Mouse (Mus musculus) embryonic facial prominence, embryonic 12.5 days (tissue): ENCODE results near the gene Snx11. TPM values are rescaled to one million over a fixed set of nuclear protein-coding genes. Genes with fewer than 3 reads are reported as not detected.
"Not testable (repeated sequence)": the region's sequence is repeated elsewhere in the genome, so short reads cannot be mapped to it uniquely, and the experiment has no call there.

ENCODE experiments used
- ATAC-seq: fragments of 200-750 bp; cut with Nextera tagmentation; 2 replicates; pipeline ENCODE4 v1.8.0; 2017; ENCODE audit not compliant: insufficient number of reproducible peaks, insufficient read depth, low FRiP score, low TSS enrichment
- H3K27ac ChIP-seq: fragments of 300-500 bp; sonication (generic); 2 replicates; pipeline ENCODE4 v1.5.1; 2016; ENCODE audit warnings: mild to moderate bottlenecking
- H3K27me3 ChIP-seq: fragments of 300-500 bp; sonication (generic); 2 replicates; pipeline ENCODE4 v1.6.1; 2016; ENCODE audit warnings: mild to moderate bottlenecking, moderate library complexity
- H3K36me3 ChIP-seq: fragments of 300-500 bp; sonication (generic); 2 replicates; pipeline ENCODE4 v1.6.1; 2016; ENCODE audit warnings: mild to moderate bottlenecking
- H3K4me1 ChIP-seq: fragments of 300-500 bp; sonication (generic); 2 replicates; pipeline ENCODE4 v1.6.1; 2016
- H3K4me2 ChIP-seq: fragments of 300-500 bp; sonication (generic); replicated peaks from 2 replicates; pipeline ENCODE4 v1.6.1; 2016; ENCODE audit warnings: mild to moderate bottlenecking, moderate library complexity
- H3K4me3 ChIP-seq: fragments of 300-500 bp; sonication (generic); 2 replicates; pipeline ENCODE4 v1.5.1; 2016; ENCODE audit warnings: mild to moderate bottlenecking
- H3K9ac ChIP-seq: fragments of 300-500 bp; sonication (generic); 2 replicates; pipeline ENCODE4 v1.6.1; 2016; ENCODE audit warnings: mild to moderate bottlenecking, moderate library complexity
- H3K9me3 ChIP-seq: fragments of 300-500 bp; sonication (generic); 2 replicates; pipeline ENCODE4 v1.6.1; 2016; ENCODE audit warnings: mild to moderate bottlenecking, moderate library complexity
- WGBS: fragments of 180-500 bp; shearing (Covaris S2); methylation state at CpG from one replicate; pipeline ENCODE4 v1.1.7; 2016; 5-methylcytosine and 5-hydroxymethylcytosine counted together
- polyA plus RNA-seq: library from polyadenylated mRNA; unstranded; fragments of >200 nt; fragmentation: Nextera tagmentation; extraction: Ambion mirVana; gene quantifications from 2 replicates; pipeline ENCODE4 v1.2.1, GENCODE M21; 2016

The Snx11 gene
- polyA plus RNA-seq, 1 experiment from 2014 or later = 28.5 TPM

- H3K9me3 ChIP-seq = no peaks in the 10 kb centered on the region
- H3K27ac ChIP-seq = no peak overlapping the region
- H3K27me3 ChIP-seq = no peaks in the 10 kb centered on the region
- WGBS = 94% methylated on average over 2 of the region's 2 CpGs
- ATAC-seq = no peak
- H3K4me1 ChIP-seq = no peaks in the 10 kb centered on the region
- no peak overlapping the region for H3K9ac ChIP-seq
- no peak overlapping the region for H3K4me2 ChIP-seq
- H3K4me3 ChIP-seq = no peak overlapping the region
- H3K36me3 ChIP-seq = peaks cover 78% of the 10 kb centered on the region
Measured at GRCm38 (mm10) chr11:96815895-96816294, 38.5 kb upstream of the Snx11 start.

- no peaks in the 10 kb centered on the region for H3K9me3 ChIP-seq
- ATAC-seq = no peak
- H3K27me3 ChIP-seq = no peaks in the 10 kb centered on the region
- no peak overlapping the region for H3K27ac ChIP-seq
- no peak overlapping the region for H3K4me2 ChIP-seq
- no peak overlapping the region for H3K9ac ChIP-seq
- H3K4me3 ChIP-seq = no peak overlapping the region
- H3K36me3 ChIP-seq = peaks cover 77% of the 10 kb centered on the region
- H3K4me1 ChIP-seq = no peaks in the 10 kb centered on the region
- WGBS = 93% methylated on average over 2 of the region's 2 CpGs
Measured at GRCm38 (mm10) chr11:96814443-96814842, 37.1 kb upstream of the Snx11 start.

- no peak for ATAC-seq
- H3K4me3 ChIP-seq = no peak overlapping the region
- H3K27me3 ChIP-seq = no peaks in the 10 kb centered on the region
- H3K36me3 ChIP-seq = peaks cover 77% of the 10 kb centered on the region
- no peaks in the 10 kb centered on the region for H3K4me1 ChIP-seq
- H3K4me2 ChIP-seq = no peak overlapping the region
- 87% methylated on average over 5 of the region's 5 CpGs for WGBS
- no peaks in the 10 kb centered on the region for H3K9me3 ChIP-seq
- no peak overlapping the region for H3K27ac ChIP-seq
- no peak overlapping the region for H3K9ac ChIP-seq
Measured at GRCm38 (mm10) chr11:96813920-96814319, 36.6 kb upstream of the Snx11 start.

GRCm38 (mm10) chr11:96813455-96813854 lies 36.1 kb upstream of the Snx11 start:
- no peak for ATAC-seq
- H3K4me1 ChIP-seq = no peaks in the 10 kb centered on the region
- H3K27ac ChIP-seq = no peak overlapping the region
- no peak overlapping the region for H3K9ac ChIP-seq
- H3K27me3 ChIP-seq = no peaks in the 10 kb centered on the region
- WGBS = 78% methylated on average over 4 of the region's 4 CpGs
- H3K36me3 ChIP-seq = peaks cover 77% of the 10 kb centered on the region
- no peak overlapping the region for H3K4me3 ChIP-seq
- H3K4me2 ChIP-seq = no peak overlapping the region
- H3K9me3 ChIP-seq = no peaks in the 10 kb centered on the region

- not testable (repeated sequence) for H3K27me3 ChIP-seq, H3K4me3 ChIP-seq, ATAC-seq, H3K27ac ChIP-seq, H3K9me3 ChIP-seq, H3K4me1 ChIP-seq, H3K4me2 ChIP-seq, H3K9ac ChIP-seq
- 75% methylated on average over 1 of the region's 1 CpGs for WGBS
- H3K36me3 ChIP-seq = peaks cover 67% of the 10 kb centered on the region
Measured at GRCm38 (mm10) chr11:96811188-96811587, 33.8 kb upstream of the Snx11 start.

- Histone ChIP-seq H3K27me3 (no peaks in the 10 kb centered on the region), H3K36me3 (peaks cover 72% of the 10 kb centered on the region), H3K4me2 (no peak overlapping the region), H3K9ac (no peak overlapping the region), H3K4me1 (no peaks in the 10 kb centered on the region), H3K9me3 (no peaks in the 10 kb centered on the region), H3K4me3 (no peak overlapping the region), H3K27ac (no peak overlapping the region)
- no peak for ATAC-seq
- WGBS = 89% methylated on average over 6 of the region's 6 CpGs
Measured at GRCm38 (mm10) chr11:96809562-96810235, 32.3 kb upstream of the Snx11 start.

- ATAC-seq = no peak
- Histone ChIP-seq H3K27ac (no peak overlapping the region), H3K27me3 (no peaks in the 10 kb centered on the region), H3K36me3 (peaks cover 82% of the 10 kb centered on the region), H3K4me3 (no peak overlapping the region), H3K4me2 (no peak overlapping the region), H3K9me3 (no peaks in the 10 kb centered on the region), H3K4me1 (no peaks in the 10 kb centered on the region), H3K9ac (no peak overlapping the region)
- WGBS = 69% methylated on average over 1 of the region's 1 CpGs
Measured at GRCm38 (mm10) chr11:96808066-96808465, 30.7 kb upstream of the Snx11 start.

GRCm38 (mm10) chr11:96805606-96806005 lies 28.2 kb upstream of the Snx11 start:
- H3K4me1 ChIP-seq = no peaks in the 10 kb centered on the region
- H3K9me3 ChIP-seq = no peaks in the 10 kb centered on the region
- WGBS = 96% methylated on average over 5 of the region's 5 CpGs
- no peak overlapping the region for H3K9ac ChIP-seq
- H3K36me3 ChIP-seq = peaks cover 86% of the 10 kb centered on the region
- H3K4me2 ChIP-seq = no peak overlapping the region
- no peak overlapping the region for H3K27ac ChIP-seq
- H3K4me3 ChIP-seq = no peak overlapping the region
- no peak for ATAC-seq
- no peaks in the 10 kb centered on the region for H3K27me3 ChIP-seq

- 92% methylated on average over 2 of the region's 2 CpGs for WGBS
- no peak for ATAC-seq
- peaks cover 54% of the 10 kb centered on the region for H3K36me3 ChIP-seq
Measured at GRCm38 (mm10) chr11:96799511-96799910, 22.2 kb upstream of the Snx11 start.

GRCm38 (mm10) chr11:96796586-96796985 lies 19.2 kb upstream of the Snx11 start:
- H3K4me2 ChIP-seq = no peak overlapping the region
- H3K9ac ChIP-seq = no peak overlapping the region
- H3K4me1 ChIP-seq = peaks cover 13% of the 10 kb centered on the region
- H3K9me3 ChIP-seq = no peaks in the 10 kb centered on the region
- H3K27me3 ChIP-seq = no peaks in the 10 kb centered on the region
- peaks cover 27% of the 10 kb centered on the region for H3K36me3 ChIP-seq
- 76% methylated on average over 1 of the region's 1 CpGs for WGBS
- no peak overlapping the region for H3K27ac ChIP-seq
- no peak overlapping the region for H3K4me3 ChIP-seq
- no peak for ATAC-seq

More at GRCm38 (mm10) chr11:96799511-96799910, 22.2 kb upstream of the Snx11 start:
- no peaks in the 10 kb centered on the region for H3K27me3 ChIP-seq
- H3K27ac ChIP-seq = no peak overlapping the region
- H3K4me2 ChIP-seq = no peak overlapping the region
- no peaks in the 10 kb centered on the region for H3K4me1 ChIP-seq
- no peak overlapping the region for H3K9ac ChIP-seq
- H3K9me3 ChIP-seq = no peaks in the 10 kb centered on the region
- H3K4me3 ChIP-seq = no peak overlapping the region

GRCm38 (mm10) chr11:96796081-96796480 lies 18.7 kb upstream of the Snx11 start:
- H3K9me3 ChIP-seq = no peaks in the 10 kb centered on the region
- no peaks in the 10 kb centered on the region for H3K27me3 ChIP-seq
- H3K4me3 ChIP-seq = no peak overlapping the region
- no peak overlapping the region for H3K27ac ChIP-seq
- ATAC-seq = no peak
- 98% methylated on average over 2 of the region's 2 CpGs for WGBS
- peaks cover 24% of the 10 kb centered on the region for H3K36me3 ChIP-seq
- H3K4me2 ChIP-seq = no peak overlapping the region
- H3K9ac ChIP-seq = no peak overlapping the region
- peaks cover 16% of the 10 kb centered on the region for H3K4me1 ChIP-seq

- H3K36me3 ChIP-seq = peaks cover 18% of the 10 kb centered on the region
- H3K4me3 ChIP-seq = no peak overlapping the region
- WGBS = 95% methylated on average over 13 of the region's 13 CpGs
- no peak overlapping the region for H3K27ac ChIP-seq
- no peak for ATAC-seq
- peaks cover 22% of the 10 kb centered on the region for H3K4me1 ChIP-seq
- H3K9ac ChIP-seq = no peak overlapping the region
- H3K9me3 ChIP-seq = no peaks in the 10 kb centered on the region
- H3K4me2 ChIP-seq = no peak overlapping the region
- no peaks in the 10 kb centered on the region for H3K27me3 ChIP-seq
Measured at GRCm38 (mm10) chr11:96795491-96795890, 18.1 kb upstream of the Snx11 start.
